Mouse (Mus musculus) embryonic fibroblast, embryonic 13.5 days (primary cell): Measurements from ENCODE around the gene 4932414N04Rik.

ENCODE experiments used
- CTCF ChIP-seq: IDR thresholded peaks from 2 replicates; pipeline ENCODE4 v1.5.1; 2011; ENCODE audit warnings: mild to moderate bottlenecking, control low read depth, low read length, moderate library complexity, borderline replicate concordance; ENCODE audit not compliant: insufficient read depth
- POLR2A ChIP-seq: IDR thresholded peaks from 2 replicates; pipeline ENCODE4 v1.6.1; 2011; ENCODE audit warnings: low read depth, mild to moderate bottlenecking, control low read depth, low read length, moderate library complexity

DNA sequence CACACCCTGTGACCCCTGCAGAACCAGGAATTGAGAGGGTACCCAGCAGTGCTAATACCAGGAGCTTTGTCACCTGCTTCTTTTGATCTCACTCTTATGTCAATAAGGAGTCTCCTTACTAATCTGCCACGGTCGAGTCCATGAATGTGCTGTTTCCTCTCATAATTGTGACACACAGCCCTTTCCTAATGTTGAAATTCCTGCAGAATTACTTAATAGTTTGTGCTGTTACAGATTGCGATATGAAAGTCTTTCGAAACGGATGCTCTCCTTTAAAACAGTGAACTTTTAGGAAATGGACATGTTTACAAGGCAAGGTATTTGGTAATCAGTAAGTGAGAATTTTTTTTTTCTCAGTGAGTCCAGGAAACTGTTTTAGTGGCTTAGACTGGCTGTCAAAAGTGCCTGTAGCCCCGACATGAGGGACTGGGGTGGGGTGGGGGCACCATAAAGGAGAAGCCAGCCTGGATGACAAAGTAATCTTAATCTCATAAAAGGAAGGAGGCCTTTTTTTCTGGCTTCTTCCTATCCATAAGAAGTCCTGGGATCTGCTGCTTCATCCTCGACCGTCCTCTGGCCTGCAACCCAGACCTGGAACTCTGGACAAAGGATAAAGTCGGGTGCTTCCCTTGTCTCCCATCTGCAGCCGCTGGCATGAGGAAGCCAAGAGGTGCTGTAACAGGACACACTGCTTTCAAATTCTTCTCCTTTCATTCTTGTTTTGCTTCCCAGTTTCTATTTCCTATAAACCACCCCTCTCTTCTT, 139.9 kb downstream of the 4932414N04Rik start:
- TF ChIP-seq CTCF: no peak
- no peak for TF ChIP-seq POLR2A
